Mouse (Mus musculus): ENCODE data around the gene Ppp1r13b.

The Ppp1r13b gene

GRCm38 (mm10) chr12:111794102-111794501, 113.8 kb downstream of the Ppp1r13b start:
- DNase-seq (ENCODE audit: low read depth, low spot score), result no peak

GRCm38 (mm10) chr12:111791474-111792104, 116.3 kb downstream of the Ppp1r13b start:
- no peak for DNase-seq (ENCODE audit: low read depth, low spot score)

- no peak for DNase-seq (ENCODE audit: low read depth, low spot score)
These were observed 117.3 kb downstream of the Ppp1r13b start for GRCm38 (mm10) chr12:111790631-111791030.

- no peak for DNase-seq (ENCODE audit: low read depth, low spot score)
These were observed 117.8 kb downstream of the Ppp1r13b start for GRCm38 (mm10) chr12:111790090-111790489.

- DNase-seq (ENCODE audit: low read depth, low spot score), result no peak
These were observed 120.9 kb downstream of the Ppp1r13b start for GRCm38 (mm10) chr12:111787015-111787414.

- DNase-seq (ENCODE audit: low read depth, low spot score), result no peak
These were observed 122.7 kb downstream of the Ppp1r13b start for GRCm38 (mm10) chr12:111785174-111785573.

- no peak for DNase-seq (ENCODE audit: low read depth, low spot score)
These were observed 128.4 kb downstream of the Ppp1r13b start for GRCm38 (mm10) chr12:111779544-111779943.

Data from c-Kit-negative CD71-positive TER-119-positive erythroid progenitor cells, embryonic 14.5 days (primary cell).